Mouse (Mus musculus) effector memory CD4-positive, alpha-beta T cell, adult 7 months (primary cell): ENCODE data around the gene Gm9972. TPM values are rescaled to one million over a fixed set of nuclear protein-coding genes. Genes with fewer than 3 reads are reported as not detected.

Experiments
- polyA plus RNA-seq: library from polyadenylated mRNA; unstranded; fragments of 100-300 nt; shearing (Covaris generic); gene quantifications from one replicate; pipeline ENCODE4 v1.2.1, GENCODE M21; 2017

The Gm9972 gene
- not detected for polyA plus RNA-seq

GRCm38 (mm10) chr11:43035446-43035845 is at the start of gene Gm9972:
Gene Gm9972, plus strand, starts transcription at chr11:43035746.

Other genes with a start within 250 kb of the Gm9972 start
- 0.11 TPM for gene Atp10b, start 114.1 kb downstream of the Gm9972 start, polyA plus RNA-seq